Mouse (Mus musculus): ENCODE results near the gene Gmcl1.

Gene Gmcl1

DNA sequence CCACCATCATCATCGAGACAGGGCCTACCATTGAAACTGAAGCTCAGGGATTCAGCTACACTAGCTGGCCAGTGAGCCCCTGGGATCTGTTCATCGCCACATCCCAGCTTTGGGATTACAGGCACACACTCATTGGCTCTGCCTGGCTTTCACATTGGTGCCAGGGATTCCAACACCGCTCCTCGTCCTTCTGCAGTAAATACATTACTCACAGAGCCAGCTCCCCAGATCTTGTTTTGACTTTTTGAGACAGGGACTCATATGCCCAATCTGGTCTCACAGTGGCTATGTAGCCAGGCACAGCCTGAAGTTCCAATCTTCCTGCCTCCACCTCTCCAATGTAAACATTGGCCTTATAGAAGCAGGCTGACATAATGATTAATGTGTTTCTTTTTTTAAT, 3.1 kb upstream of the Gmcl1 start:
- in situ Hi-C loops (cut with MboI, MseI) = no loop called here

- in situ Hi-C loops (cut with MboI, MseI) = no loop called here
Observed at GRCm38 (mm10) chr6:86732276-86733173, 658 bp downstream of the Gmcl1 start.

- in situ Hi-C loops (cut with MboI, MseI) = no loop called here
Observed at GRCm38 (mm10) chr6:86728711-86729110, 4.5 kb downstream of the Gmcl1 start.

GRCm38 (mm10) chr6:86721977-86722376, 11.2 kb downstream of the Gmcl1 start:
- in situ Hi-C loops (cut with MboI, MseI) = no loop called here

GRCm38 (mm10) chr6:86708072-86708774, 25.0 kb downstream of the Gmcl1 start:
- in situ Hi-C loops (cut with MboI, MseI) = no loop called here

- in situ Hi-C loops (cut with MboI, MseI) = no loop called here
Observed at GRCm38 (mm10) chr6:86702577-86702976, 30.6 kb downstream of the Gmcl1 start.

GRCm38 (mm10) chr6:86697903-86698302, 35.3 kb downstream of the Gmcl1 start:
- in situ Hi-C loops (cut with MboI, MseI) = no loop called here

- in situ Hi-C loops (cut with MboI, MseI) = no loop called here
Observed at GRCm38 (mm10) chr6:86696213-86696612, 37.0 kb downstream of the Gmcl1 start.

DNA sequence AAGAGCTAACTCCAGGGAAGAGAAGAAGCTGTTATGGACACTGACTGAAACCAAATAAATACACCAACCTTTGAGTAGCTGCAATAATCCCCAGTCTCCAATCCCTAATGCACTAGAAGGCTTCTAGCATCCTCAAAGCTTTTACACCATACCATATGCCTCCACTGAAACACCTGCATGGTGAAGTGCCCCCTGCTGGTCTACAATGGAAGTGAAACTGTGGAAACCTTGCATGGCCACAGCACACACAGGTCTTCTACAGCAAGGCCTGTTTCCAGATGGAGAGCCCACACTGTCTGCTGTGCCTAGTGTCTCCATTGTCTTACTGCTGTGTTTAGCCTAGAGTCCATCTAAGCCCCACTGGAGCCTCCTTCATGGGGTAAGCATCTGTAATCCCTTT, 38.7 kb downstream of the Gmcl1 start:
- in situ Hi-C loops (cut with MboI, MseI) = no loop called here

DNA sequence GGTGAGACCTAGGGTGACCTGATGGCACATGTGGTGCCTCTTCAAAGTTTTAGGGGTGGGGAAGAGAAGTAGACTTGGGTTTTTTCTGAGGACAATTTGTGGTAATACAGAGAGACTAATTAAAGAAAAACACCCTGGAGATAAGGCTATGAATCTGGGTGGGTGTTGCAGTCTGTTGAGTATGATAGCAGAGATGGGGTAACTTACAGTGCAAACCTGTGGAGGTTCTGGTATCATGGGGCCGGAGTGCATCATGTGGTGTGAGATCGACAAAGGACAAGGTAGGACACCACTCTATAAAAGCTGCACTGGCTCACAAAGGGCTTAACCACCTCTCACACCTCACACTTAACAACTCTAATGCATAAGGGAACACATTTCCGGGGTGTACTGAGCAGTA, 43.5 kb downstream of the Gmcl1 start:
- in situ Hi-C loops (cut with MboI, MseI) = no loop called here

DNA sequence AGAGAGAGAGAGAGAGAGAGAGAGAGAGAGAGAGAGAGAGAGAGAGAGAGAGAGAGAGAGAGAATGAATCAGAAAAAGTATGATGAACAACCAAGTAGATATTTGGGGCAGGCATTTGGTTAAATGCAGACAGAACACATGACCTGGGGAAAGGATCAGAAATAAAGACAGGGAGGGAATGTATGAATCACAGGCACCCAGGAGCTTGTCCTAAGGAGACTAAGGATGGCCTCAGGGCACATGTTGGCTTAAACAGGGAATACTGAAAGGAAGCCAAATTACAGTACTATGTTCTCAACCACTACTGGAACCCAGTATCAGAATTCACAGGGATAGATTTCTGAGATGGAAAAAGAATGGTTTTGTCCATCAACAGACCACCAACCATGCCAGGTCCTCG, 46.2 kb downstream of the Gmcl1 start:
- in situ Hi-C loops (cut with MboI, MseI) = no loop called here

DNA sequence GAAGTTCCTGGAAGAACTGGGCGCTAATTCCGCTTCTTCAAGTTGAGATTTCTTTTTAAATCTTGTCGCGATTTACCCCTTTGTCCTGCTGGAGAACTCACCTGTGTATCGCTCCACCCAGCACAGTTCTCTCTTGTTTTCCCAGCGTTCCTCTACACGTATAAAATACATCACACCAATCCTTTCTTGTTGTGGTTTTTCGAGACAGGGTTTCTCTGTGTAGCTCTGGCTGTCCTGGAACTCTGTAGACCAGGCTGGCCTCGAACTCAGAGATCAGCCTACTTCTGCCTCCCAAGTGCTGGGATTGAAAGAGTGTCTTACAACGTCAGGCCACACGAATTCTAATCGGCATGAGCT, 48.5 kb downstream of the Gmcl1 start:
- in situ Hi-C loops (cut with MboI, MseI) = no loop called here

DNA sequence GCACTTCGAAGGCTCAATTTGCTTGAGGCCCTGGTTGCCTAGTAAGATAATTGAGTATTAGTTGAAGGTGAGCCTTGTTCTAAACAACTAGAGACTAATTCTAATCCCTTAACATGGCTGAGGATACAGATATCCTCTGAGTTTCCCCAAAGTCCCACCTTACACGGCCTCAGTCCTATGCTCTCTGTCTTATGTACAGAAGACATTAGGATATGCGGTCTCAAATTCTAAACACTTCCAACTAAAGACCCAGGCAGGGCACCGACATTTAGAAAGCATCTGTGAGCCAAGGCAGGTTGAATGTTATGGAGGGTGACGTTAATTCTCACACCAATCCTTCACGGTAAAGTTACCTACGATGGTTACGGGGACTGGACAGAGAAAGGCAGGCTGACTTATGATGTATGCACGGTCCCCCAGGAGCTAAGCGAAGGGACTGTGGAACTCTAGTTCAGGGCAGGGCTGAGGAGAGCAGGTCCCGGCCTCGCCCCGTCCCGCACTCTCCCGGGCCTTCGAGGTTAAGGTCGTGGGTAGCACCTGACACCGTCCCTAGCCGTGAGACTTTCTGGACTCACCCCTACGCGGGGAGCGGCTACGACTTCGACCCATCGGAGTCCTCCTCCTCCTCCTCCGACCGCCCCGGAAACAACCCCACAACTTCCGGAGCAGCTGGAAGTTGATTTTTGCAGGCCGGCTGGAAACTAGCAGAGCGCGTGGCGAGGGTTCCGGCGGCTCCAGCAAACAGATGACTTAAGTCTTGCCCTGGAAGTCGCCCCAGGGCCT, 49.1 kb downstream of the Gmcl1 start, which contains the start of gene Snrnp27:
Gene Snrnp27, minus strand, starts transcription at position 651 of the 783 bp plus-strand sequence.
- in situ Hi-C loops (cut with MboI, MseI) = no loop called here

DNA sequence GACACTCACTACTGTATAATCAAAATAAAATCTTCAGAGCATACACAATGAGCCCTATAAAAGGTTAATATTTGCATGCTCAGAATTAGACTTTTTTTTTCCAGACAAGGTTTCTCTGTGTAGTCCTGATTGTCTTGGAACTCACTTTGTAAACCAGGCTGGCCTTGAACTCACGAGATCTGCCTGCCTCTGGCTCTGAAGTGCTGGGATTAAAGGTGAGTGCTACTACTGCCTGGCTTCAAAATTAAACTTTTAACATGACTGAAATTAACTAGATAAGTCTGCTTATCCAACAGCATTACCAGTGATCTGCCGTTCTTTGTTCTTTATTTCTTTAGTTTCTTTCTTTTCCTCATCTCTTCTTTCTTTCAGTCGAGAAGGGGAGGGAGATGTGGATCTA, 51.9 kb downstream of the Gmcl1 start:
- in situ Hi-C loops (cut with MboI, MseI) = no loop called here

- in situ Hi-C loops (cut with MboI, MseI) = no loop called here
Observed at GRCm38 (mm10) chr6:86678341-86678740, 54.8 kb downstream of the Gmcl1 start.

DNA sequence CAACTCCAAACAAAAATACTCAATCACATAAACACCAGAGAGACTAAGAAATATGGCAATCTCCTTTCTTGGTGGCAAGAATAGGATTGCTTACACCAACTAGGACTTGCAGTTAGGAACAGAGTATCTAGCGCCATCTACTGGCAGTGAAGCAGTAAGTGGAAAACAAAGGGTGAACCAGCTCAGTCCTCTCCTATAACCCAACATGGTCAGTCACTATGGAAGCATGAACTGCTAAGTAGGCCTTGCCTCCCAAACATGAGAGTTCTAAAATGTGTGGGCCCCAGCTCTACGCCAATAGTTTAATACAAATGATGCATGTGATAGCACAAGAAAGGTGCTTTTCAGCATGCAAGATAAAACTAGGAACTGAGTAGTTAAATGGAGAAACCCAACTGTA, 62.3 kb downstream of the Gmcl1 start:
- in situ Hi-C loops (cut with MboI, MseI) = loop anchor here (5.0 kb wide), 1 partner anchor 134 kb away; no protein-coding TSS in a partner anchor

DNA sequence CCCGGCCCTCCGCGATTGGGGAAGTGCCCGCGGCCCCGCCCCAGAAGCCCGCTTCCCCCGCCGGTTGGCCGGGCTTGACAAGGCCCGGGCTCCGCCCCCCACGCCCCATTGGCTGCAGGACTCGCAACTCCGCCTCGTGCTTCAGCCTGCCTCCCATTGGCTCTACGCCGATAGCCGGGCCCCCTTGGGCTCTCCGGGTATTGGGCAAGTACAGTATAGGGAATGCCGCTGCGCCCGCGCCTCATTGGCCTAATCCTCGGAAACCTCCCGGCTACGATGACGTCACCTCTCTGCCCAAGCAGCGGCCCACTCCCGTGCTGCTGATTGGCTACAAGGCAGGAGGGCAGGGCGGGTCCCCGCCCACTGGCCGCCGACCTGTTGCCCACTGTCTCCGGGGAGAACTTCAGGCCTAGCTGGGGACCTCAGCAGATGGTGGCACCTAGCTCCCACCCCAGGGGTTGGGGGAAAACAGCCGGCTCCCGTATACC, 63.9 kb downstream of the Gmcl1 start:
- in situ Hi-C loops (cut with MboI, MseI) = no loop called here

DNA sequence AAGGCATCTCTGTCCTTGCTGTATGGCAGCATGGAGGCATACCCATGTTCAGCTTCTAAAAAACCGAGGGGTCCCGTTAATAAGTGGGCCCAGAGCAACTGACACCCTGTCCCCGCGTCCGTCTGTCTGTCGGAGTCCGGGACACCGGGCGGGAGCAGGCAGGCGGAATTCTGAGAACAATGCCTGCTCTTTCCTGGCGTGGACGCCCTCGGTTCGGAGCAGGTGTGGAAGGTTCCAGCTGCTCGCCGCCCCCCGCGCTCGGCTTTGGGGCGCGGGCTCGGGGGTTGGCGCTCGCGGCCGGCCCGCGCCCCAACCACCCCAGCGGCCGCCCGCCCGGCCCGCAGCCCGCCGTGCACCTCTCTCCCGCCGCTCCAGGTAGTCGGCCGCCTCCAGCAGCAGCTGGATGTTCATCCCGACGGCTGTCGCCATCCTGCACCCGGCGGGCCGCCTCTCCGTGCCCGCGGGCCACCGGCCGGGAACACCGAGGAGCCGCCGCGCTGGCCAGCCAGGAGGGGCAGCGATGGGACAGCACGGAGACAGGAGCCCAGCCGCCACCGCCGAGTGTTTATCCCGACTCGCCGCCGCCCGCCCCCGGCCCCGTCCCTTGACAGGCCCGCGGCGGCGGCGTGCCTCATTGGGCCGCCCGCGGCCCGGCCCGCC, 64.5 kb downstream of the Gmcl1 start, which contains the start of gene Mxd1:
Gene Mxd1, minus strand, starts transcription at position 582 of the 660 bp plus-strand sequence.
- in situ Hi-C loops (cut with MboI, MseI) = no loop called here

- in situ Hi-C loops (cut with MboI, MseI) = no loop called here
Observed at GRCm38 (mm10) chr6:86667061-86667460, 66.1 kb downstream of the Gmcl1 start.

GRCm38 (mm10) chr6:86665560-86666307, 67.4 kb downstream of the Gmcl1 start:
- in situ Hi-C loops (cut with MboI, MseI) = no loop called here

DNA sequence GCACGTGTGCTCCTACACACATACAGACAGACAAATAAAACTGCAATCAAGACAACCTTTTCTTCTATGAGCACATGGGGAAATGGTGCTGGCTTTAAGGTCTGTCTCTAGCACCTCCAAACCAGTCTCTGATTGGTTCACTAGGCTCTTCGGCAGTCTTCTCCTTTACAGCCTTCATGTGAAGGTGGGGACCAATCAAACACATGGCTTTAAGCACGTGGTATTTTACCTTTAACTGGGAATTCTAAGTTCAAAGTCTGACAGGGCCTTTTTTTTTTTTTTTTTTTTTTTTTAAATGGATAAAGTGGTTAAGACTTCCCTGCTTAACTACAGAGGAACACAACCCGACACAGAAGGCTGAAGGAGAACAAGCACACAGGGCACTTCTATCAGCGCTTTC, 68.1 kb downstream of the Gmcl1 start:
- in situ Hi-C loops (cut with MboI, MseI) = no loop called here

All from T-helper 2 cell (primary cell).